Mouse (Mus musculus): Measurements from ENCODE around the gene Anapc4. TPM values are rescaled to one million over a fixed set of nuclear protein-coding genes. Genes with fewer than 3 reads are reported as not detected.

The Anapc4 gene
- polyA plus RNA-seq (2012; rRNA removed): 140 and 148 TPM in 2 replicates

DNA sequence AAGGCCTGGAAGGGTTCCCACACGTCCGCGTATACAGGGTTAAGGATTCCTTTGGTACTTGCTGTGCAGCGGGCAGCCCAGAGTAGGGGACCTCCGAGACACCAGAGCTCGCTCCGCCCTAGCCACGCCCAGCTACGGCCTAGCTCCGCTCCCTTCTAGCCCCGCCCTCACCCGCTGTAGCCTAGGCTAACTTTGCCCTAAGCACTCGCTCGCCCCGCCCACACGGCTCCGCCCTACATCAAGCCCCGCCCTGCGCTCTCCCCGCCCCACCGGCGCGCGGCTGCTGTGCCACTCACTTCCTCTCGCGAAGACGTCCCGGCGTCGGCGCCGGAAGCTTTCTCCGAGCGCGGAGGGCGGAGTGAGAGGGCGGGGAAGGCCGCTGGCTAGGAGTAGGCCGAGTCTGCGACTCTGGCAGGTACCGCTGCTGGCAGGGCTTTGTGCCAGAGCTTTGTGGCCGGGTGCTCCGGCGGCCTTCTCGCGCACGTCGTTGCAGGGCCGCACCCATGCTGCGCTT is at the start of gene Anapc4:
Gene Anapc4, plus strand, starts transcription at position 252 of the 514 bp plus-strand sequence.
- TF ChIP-seq CTCF (IDR thresholded peaks at IDR 0.05; ENCODE audit: borderline replicate concordance, extremely low read depth, insufficient read depth, insufficient read length) (no peak), POLR2A (IDR thresholded peaks at IDR 0.05; ENCODE audit: borderline replicate concordance, extremely low read depth, insufficient read depth, insufficient read length, poor library complexity, severe bottlenecking) (peak; percentile 86)
- peak; percentile 99 for DNase-seq (ENCODE audit: low read depth)

DNA sequence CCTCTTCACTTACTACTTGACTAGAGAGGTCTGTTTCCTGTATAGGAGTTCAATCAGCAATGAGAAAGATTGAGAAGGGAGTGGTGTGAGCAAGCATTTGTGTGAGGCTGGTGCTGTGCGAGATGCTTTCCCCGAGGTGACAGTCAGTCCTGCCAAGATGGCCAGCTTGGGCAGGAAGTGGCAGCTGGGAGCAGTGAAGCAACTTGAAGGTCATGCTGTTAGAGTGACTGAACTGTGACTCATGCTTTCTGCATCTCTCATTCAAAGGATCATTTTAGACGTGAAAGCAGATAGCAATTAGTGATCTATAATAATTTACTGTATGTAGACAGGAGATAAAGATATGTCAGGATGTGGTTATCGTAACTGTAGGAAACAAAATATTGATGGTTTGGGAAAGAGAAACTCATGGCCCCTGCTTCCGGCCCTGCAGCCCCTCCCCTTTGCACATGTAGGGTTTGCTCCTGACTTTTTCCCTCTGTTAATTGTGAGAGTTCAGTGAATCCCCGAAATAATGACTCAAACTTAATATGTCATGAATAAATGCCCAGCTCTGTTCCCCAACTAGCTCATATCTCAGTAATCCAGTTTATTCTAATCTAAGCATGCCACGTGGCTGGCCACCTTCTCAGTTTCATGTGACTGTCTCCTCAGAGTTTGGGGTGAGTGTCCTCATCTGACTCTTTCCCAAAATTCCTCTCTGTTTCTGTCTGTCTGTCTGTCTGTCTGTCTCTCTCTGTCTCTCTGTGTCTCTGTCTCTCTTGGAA is 47.1 kb upstream of the Anapc4 start:
- TF ChIP-seq POLR2A (IDR thresholded peaks at IDR 0.05; ENCODE audit: borderline replicate concordance, extremely low read depth, insufficient read depth, insufficient read length, poor library complexity, severe bottlenecking) (no peak), CTCF (IDR thresholded peaks at IDR 0.05; ENCODE audit: borderline replicate concordance, extremely low read depth, insufficient read depth, insufficient read length) (no peak)
- DNase-seq (ENCODE audit: low read depth): no peak

DNA sequence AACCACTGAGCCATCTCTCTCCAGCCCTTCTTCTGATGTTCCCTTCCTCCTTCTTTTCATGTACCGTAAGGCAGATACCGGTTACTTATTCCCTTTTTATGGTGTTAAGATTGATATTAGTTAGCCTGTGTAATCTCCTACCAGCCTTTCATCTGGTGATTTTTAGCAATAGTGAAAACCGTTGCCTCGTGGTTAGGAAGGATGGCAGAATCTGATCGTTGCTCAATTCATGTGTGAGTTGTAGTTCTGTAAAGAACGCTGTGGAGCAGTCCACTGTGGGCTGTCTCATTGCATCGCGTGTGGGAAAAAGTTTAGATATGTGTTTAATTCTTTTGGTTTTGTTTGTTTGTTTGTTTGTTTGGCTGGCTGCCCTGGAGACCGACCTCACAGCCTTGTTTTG is 40.6 kb upstream of the Anapc4 start:
- TF ChIP-seq POLR2A (IDR thresholded peaks at IDR 0.05; ENCODE audit: borderline replicate concordance, extremely low read depth, insufficient read depth, insufficient read length, poor library complexity, severe bottlenecking) (no peak), CTCF (IDR thresholded peaks at IDR 0.05; ENCODE audit: borderline replicate concordance, extremely low read depth, insufficient read depth, insufficient read length) (no peak)
- no peak for DNase-seq (ENCODE audit: low read depth)

DNA sequence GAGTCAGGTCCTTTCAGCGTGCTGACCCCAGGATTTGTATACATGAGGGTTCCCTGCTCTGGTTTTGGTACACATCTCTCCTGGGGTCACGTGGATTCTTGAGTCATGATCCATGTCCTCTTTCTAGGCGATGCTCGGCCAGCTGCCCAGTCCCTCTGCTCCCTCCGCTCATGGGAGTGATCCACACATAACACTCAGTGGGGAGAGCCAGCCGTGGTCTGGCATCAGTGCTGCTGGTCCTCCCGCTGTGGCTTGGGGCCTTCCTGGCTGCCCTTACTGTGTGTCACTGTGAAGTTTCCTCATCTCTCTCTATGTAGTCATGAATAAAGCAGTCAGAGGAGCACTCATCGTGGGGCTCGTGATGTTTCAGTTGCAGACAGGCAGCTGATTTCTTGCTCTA is 39.7 kb upstream of the Anapc4 start:
- TF ChIP-seq POLR2A (IDR thresholded peaks at IDR 0.05; ENCODE audit: borderline replicate concordance, extremely low read depth, insufficient read depth, insufficient read length, poor library complexity, severe bottlenecking): no peak
- TF ChIP-seq CTCF (IDR thresholded peaks at IDR 0.05; ENCODE audit: borderline replicate concordance, extremely low read depth, insufficient read depth, insufficient read length): no peak

DNA sequence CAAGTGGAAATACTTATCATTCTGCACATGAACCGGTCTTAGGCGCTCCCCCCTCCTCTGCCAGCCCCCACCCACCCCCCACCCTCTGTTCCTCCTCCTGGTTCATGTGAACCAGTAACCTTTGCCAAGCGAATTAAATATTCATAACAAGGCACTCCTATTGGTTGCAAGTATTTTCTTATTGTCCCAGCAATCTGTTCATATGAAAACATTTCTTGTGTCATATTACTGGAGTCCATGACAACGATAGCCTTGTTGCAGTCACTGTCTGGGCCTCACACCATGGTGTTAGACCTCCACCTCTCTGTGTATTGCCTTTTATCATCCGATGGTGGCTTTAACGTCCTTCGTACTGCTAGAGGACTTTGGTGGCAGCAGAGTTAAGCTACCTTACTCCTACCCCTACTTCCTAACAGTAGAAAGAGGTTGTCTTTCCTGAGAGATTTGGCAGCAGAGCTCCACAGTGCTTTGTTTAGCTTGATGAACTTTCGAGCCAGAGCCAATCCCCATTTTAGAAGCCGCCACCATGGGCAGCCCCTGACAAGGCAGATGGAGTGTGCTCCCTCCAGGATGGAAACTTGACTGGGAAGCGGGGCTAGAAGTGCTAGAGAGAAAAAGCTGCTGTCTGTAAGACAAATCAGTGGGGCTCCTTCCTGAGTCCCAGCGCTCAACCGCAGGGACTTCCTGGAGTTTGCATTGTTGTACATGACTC is 34.4 kb upstream of the Anapc4 start:
- TF ChIP-seq POLR2A (IDR thresholded peaks at IDR 0.05; ENCODE audit: borderline replicate concordance, extremely low read depth, insufficient read depth, insufficient read length, poor library complexity, severe bottlenecking) (no peak), CTCF (IDR thresholded peaks at IDR 0.05; ENCODE audit: borderline replicate concordance, extremely low read depth, insufficient read depth, insufficient read length) (no peak)
- DNase-seq (ENCODE audit: low read depth): peak; percentile 5

More for the DNA sequence above, 39.7 kb upstream of the Anapc4 start:
- DNase-seq (ENCODE audit: low read depth): no peak

DNA sequence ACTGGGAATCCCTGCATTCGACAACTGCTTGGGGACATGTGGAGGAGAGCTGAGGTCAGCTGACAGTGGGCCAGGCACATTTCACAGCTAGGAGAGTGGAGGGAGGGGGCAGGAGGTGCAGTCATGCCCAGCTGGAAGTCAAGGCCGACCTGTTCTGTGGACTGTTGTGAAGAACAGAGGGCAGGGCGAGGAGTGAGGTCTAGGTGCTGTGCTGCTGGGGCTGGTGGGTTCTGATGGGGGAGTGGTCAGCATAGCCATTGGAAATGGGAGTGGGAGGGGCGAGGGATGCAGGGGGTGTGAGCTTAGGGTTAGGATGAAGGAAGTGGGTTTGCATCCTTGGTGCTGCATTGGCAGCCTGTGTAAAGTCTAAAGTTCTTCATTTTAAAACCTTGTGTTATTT is 28.0 kb upstream of the Anapc4 start:
- TF ChIP-seq CTCF (IDR thresholded peaks at IDR 0.05; ENCODE audit: borderline replicate concordance, extremely low read depth, insufficient read depth, insufficient read length): no peak
- no peak for TF ChIP-seq POLR2A (IDR thresholded peaks at IDR 0.05; ENCODE audit: borderline replicate concordance, extremely low read depth, insufficient read depth, insufficient read length, poor library complexity, severe bottlenecking)
- no peak for DNase-seq (ENCODE audit: low read depth)

DNA sequence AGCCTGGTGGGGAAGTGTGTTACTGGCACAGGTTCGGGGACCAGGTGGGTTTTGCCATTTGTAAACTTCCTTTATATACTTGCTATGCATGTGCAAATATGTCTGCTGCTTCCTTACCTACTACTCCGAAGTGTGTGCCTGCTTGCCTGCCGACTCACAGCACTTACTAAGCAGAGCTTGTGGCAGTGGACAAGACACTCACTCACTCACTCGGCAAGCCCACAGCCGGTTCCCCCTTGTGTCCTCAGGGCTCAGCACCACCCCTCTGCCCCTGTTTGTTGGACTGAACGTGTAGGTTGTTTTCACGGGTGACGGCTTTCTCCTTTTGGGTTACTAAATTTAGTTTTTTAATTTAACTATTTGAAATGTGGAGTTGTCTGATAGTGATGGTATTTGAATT is 27.5 kb upstream of the Anapc4 start:
- no peak for TF ChIP-seq POLR2A (IDR thresholded peaks at IDR 0.05; ENCODE audit: borderline replicate concordance, extremely low read depth, insufficient read depth, insufficient read length, poor library complexity, severe bottlenecking)
- TF ChIP-seq CTCF (IDR thresholded peaks at IDR 0.05; ENCODE audit: borderline replicate concordance, extremely low read depth, insufficient read depth, insufficient read length): no peak
- DNase-seq (ENCODE audit: low read depth): no peak

DNA sequence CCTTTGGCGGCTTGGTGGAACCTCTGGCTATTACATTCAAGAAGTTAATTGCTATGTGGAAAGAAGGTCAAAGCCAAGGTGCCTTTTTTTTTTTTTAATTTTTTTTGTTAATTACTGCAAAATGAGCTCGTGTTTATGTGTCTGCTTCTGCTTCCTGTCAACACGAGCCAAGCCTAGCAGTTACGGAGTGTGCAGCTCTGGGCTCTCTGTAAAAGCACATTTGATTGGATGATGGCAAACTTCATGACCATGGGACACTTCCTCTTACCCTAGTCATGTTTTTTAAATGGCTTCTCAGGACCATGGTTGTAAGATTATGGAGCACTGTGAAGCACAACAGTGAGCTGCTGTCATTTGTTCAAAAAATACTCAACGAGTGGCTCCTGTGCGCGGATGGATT is 26.8 kb upstream of the Anapc4 start:
- DNase-seq (ENCODE audit: low read depth): no peak
- TF ChIP-seq CTCF (IDR thresholded peaks at IDR 0.05; ENCODE audit: borderline replicate concordance, extremely low read depth, insufficient read depth, insufficient read length): no peak
- TF ChIP-seq POLR2A (IDR thresholded peaks at IDR 0.05; ENCODE audit: borderline replicate concordance, extremely low read depth, insufficient read depth, insufficient read length, poor library complexity, severe bottlenecking): no peak

DNA sequence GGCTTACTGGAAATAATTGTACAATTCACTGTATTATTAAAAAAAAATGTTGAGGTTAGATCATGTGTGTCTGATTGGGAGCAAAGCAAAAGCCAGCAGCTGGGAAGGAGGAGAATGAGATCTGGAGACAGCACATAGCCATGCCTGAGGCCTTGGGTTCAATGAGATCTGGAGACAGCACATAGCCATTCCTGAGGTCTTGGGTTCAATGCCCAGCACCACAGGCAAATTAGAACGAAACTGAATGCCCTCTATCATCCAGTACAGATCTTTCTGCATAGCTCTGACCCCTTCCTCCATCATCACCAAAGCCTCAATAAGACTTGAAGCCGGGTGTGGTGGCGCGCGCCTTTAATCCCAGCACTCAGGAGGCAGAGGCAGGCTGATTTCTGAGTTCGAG is 23.4 kb upstream of the Anapc4 start:
- TF ChIP-seq CTCF (IDR thresholded peaks at IDR 0.05; ENCODE audit: borderline replicate concordance, extremely low read depth, insufficient read depth, insufficient read length): no peak
- no peak for TF ChIP-seq POLR2A (IDR thresholded peaks at IDR 0.05; ENCODE audit: borderline replicate concordance, extremely low read depth, insufficient read depth, insufficient read length, poor library complexity, severe bottlenecking)
- no peak for DNase-seq (ENCODE audit: low read depth)

DNA sequence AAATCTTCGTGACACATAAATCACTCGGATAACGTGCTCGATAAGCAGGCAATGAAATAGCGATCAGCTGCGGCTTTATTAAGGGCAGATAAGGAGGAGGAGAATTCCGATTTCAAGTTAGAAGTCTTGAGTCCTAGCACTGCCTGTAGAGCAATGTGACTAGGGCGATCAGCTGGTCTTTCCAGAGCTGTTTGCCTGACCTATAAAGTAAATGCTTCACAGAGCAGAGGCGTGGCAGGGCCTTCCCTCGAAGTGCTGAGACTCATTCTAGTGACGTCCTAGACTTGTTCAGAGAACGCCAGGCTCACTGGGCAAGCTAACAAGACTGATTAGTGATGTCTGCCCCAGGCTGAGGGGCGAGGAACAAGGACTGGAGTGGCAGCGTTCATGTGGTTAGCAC is 22.8 kb upstream of the Anapc4 start:
- DNase-seq (ENCODE audit: low read depth): no peak
- TF ChIP-seq POLR2A (IDR thresholded peaks at IDR 0.05; ENCODE audit: borderline replicate concordance, extremely low read depth, insufficient read depth, insufficient read length, poor library complexity, severe bottlenecking) (no peak), CTCF (IDR thresholded peaks at IDR 0.05; ENCODE audit: borderline replicate concordance, extremely low read depth, insufficient read depth, insufficient read length) (no peak)

DNA sequence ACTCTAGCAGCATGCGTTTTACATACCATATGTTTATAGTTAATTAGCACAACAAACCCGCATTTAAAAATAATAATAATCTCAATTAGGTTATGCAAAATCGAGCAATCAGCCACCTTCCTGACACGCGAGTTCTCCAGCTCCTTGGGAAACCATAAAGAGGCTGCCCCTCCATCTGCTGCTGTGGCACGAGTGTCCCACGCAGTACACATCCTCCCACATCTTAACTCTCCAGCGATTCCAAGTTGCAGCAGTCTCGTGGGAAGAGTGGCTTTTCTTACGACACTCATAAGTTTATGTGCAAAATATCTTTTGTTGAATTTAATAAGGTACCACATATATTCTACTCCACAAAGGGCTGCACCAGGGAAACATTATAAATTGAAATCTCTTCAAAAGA is 21.4 kb upstream of the Anapc4 start:
- no peak for TF ChIP-seq CTCF (IDR thresholded peaks at IDR 0.05; ENCODE audit: borderline replicate concordance, extremely low read depth, insufficient read depth, insufficient read length)
- DNase-seq (ENCODE audit: low read depth): peak; percentile 8

DNA sequence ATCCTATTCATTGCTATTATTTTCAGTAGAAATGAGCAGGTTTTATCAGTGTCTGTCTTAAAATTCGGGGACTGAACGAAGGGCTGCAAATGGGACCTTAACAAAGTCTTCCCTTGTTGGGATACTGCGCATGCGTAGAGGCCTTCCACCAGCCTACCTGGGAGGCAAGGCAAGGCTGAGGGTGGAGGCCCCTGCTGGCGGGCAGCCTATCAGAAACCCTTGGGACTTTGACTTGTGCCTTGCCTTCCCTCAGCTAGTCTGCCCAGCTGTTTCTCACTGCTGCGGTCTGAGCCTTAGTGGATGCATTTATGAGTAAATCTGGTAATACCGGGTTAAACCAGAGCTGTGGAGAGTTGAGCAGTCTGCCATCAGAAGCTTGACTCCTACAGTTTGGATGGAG is 20.5 kb upstream of the Anapc4 start:
- DNase-seq (ENCODE audit: low read depth): no peak

More for the DNA sequence above, 20.5 kb upstream of the Anapc4 start:
- no peak for TF ChIP-seq POLR2A (IDR thresholded peaks at IDR 0.05; ENCODE audit: borderline replicate concordance, extremely low read depth, insufficient read depth, insufficient read length, poor library complexity, severe bottlenecking)
- no peak for TF ChIP-seq CTCF (IDR thresholded peaks at IDR 0.05; ENCODE audit: borderline replicate concordance, extremely low read depth, insufficient read depth, insufficient read length)

Data from brain, embryonic 14.5 days (tissue).